Mouse (Mus musculus): ENCODE measurements around the gene Dock8. TPM values are rescaled to one million over a fixed set of nuclear protein-coding genes. Genes with fewer than 3 reads are reported as not detected.
A peak's percentile ranks its signal among the peaks of the same experiment; 100 is the strongest.

The Dock8 gene
- polyA plus RNA-seq, 1 experiment from 2014 or later, result 0.55 TPM

GRCm38 (mm10) chr19:25220611-25221010 is 221.3 kb downstream of the Dock8 start:
- H3K4me2 ChIP-seq (ENCODE audit: low read length), result no peak overlapping the region
- DNase-seq (ENCODE audit: low spot score) (no peak), ATAC-seq (no peak)
- no peak overlapping the region for H3K4me3 ChIP-seq (ENCODE audit: low read depth, low read length)
- H3K27me3 ChIP-seq (replicated peaks; ENCODE audit: control insufficient read depth, insufficient read depth, low read length), result no peaks in the 10 kb centered on the region
- WGBS, result 70% methylated on average over 2 of the region's 2 CpGs
- H3K4me1 ChIP-seq (ENCODE audit: control insufficient read depth, insufficient read depth, low read length), result no peaks in the 10 kb centered on the region
- H3K9ac ChIP-seq (ENCODE audit: low read length), result no peak overlapping the region
- H3K27ac ChIP-seq (ENCODE audit: low read depth, low read length), result no peak overlapping the region
- H3K9me3 ChIP-seq (replicated peaks; ENCODE audit: control insufficient read depth, low read length), result no peaks in the 10 kb centered on the region
- no peaks in the 10 kb centered on the region for H3K36me3 ChIP-seq (ENCODE audit: control insufficient read depth, insufficient read depth, low read length)

- ATAC-seq (no peak), DNase-seq (ENCODE audit: low spot score) (no peak)
- no peak overlapping the region for H3K27ac ChIP-seq (ENCODE audit: low read depth, low read length)
- WGBS, result 79% methylated on average over 9 of the region's 9 CpGs
- no peaks in the 10 kb centered on the region for H3K9me3 ChIP-seq (replicated peaks; ENCODE audit: control insufficient read depth, low read length)
- H3K27me3 ChIP-seq (replicated peaks; ENCODE audit: control insufficient read depth, insufficient read depth, low read length), result no peaks in the 10 kb centered on the region
- H3K4me2 ChIP-seq (ENCODE audit: low read length), result no peak overlapping the region
- H3K4me3 ChIP-seq (ENCODE audit: low read depth, low read length), result no peak overlapping the region
- H3K36me3 ChIP-seq (ENCODE audit: control insufficient read depth, insufficient read depth, low read length), result no peaks in the 10 kb centered on the region
- H3K4me1 ChIP-seq (ENCODE audit: control insufficient read depth, insufficient read depth, low read length), result no peaks in the 10 kb centered on the region
- H3K9ac ChIP-seq (ENCODE audit: low read length), result no peak overlapping the region
These were observed 222.8 kb downstream of the Dock8 start for GRCm38 (mm10) chr19:25221964-25222640.

GRCm38 (mm10) chr19:25230058-25230974 is 231.0 kb downstream of the Dock8 start:
- Histone ChIP-seq H3K27ac (ENCODE audit: low read depth, low read length) (no peak overlapping the region), H3K27me3 (replicated peaks; ENCODE audit: control insufficient read depth, insufficient read depth, low read length) (no peaks in the 10 kb centered on the region), H3K4me2 (ENCODE audit: low read length) (no peak overlapping the region), H3K9me3 (replicated peaks; ENCODE audit: control insufficient read depth, low read length) (no peaks in the 10 kb centered on the region), H3K4me3 (ENCODE audit: low read depth, low read length) (no peak overlapping the region), H3K36me3 (ENCODE audit: control insufficient read depth, insufficient read depth, low read length) (no peaks in the 10 kb centered on the region), H3K4me1 (ENCODE audit: control insufficient read depth, insufficient read depth, low read length) (no peaks in the 10 kb centered on the region), H3K9ac (ENCODE audit: low read length) (no peak overlapping the region)
- 81% methylated on average over 4 of the region's 4 CpGs for WGBS
- no peak for DNase-seq (ENCODE audit: low spot score)
- no peak for ATAC-seq

- Histone ChIP-seq H3K27ac (ENCODE audit: low read depth, low read length) (no peak overlapping the region), H3K4me3 (ENCODE audit: low read depth, low read length) (no peak overlapping the region), H3K4me1 (ENCODE audit: control insufficient read depth, insufficient read depth, low read length) (no peaks in the 10 kb centered on the region), H3K4me2 (ENCODE audit: low read length) (no peak overlapping the region), H3K9me3 (replicated peaks; ENCODE audit: control insufficient read depth, low read length) (no peaks in the 10 kb centered on the region), H3K27me3 (replicated peaks; ENCODE audit: control insufficient read depth, insufficient read depth, low read length) (no peaks in the 10 kb centered on the region), H3K36me3 (ENCODE audit: control insufficient read depth, insufficient read depth, low read length) (no peaks in the 10 kb centered on the region), H3K9ac (ENCODE audit: low read length) (no peak overlapping the region)
- DNase-seq (ENCODE audit: low spot score) (no peak), ATAC-seq (no peak)
- 49% methylated on average over 4 of the region's 4 CpGs for WGBS
These were observed 231.6 kb downstream of the Dock8 start for GRCm38 (mm10) chr19:25230975-25231334.

- no peak overlapping the region for H3K4me3 ChIP-seq (ENCODE audit: low read depth, low read length)
- no peak overlapping the region for H3K9ac ChIP-seq (ENCODE audit: low read length)
- H3K9me3 ChIP-seq (replicated peaks; ENCODE audit: control insufficient read depth, low read length), result no peaks in the 10 kb centered on the region
- 0 out of 2 replicates have a peak, but pooled peaks cover under 1% of the 10 kb centered on the region for H3K27me3 ChIP-seq (replicated peaks; ENCODE audit: control insufficient read depth, insufficient read depth, low read length)
- DNase-seq (ENCODE audit: low spot score), result no peak
- ATAC-seq, result no peak
- H3K36me3 ChIP-seq (ENCODE audit: control insufficient read depth, insufficient read depth, low read length), result no peaks in the 10 kb centered on the region
- H3K27ac ChIP-seq (ENCODE audit: low read depth, low read length), result no peak overlapping the region
- no peak overlapping the region for H3K4me2 ChIP-seq (ENCODE audit: low read length)
- H3K4me1 ChIP-seq (ENCODE audit: control insufficient read depth, insufficient read depth, low read length), result no peaks in the 10 kb centered on the region
- 68% methylated on average over 10 of the region's 10 CpGs for WGBS
These were observed 232.7 kb downstream of the Dock8 start for GRCm38 (mm10) chr19:25232032-25232431.

GRCm38 (mm10) chr19:25236596-25237491 is 237.5 kb downstream of the Dock8 start, which contains the start of gene Kank1:
Kank1 (plus strand) TSS chr19:25236975.
- H3K4me3 ChIP-seq (ENCODE audit: low read depth, low read length), result peak within 1 kb of the TSS; percentile 64
- peaks cover 15% of the 10 kb centered on the region; the same call in 1 of the 2 replicates for H3K27me3 ChIP-seq (replicated peaks; ENCODE audit: control insufficient read depth, insufficient read depth, low read length)
- ATAC-seq, result peak; percentile 92
- no peaks in the 10 kb centered on the region for H3K36me3 ChIP-seq (ENCODE audit: control insufficient read depth, insufficient read depth, low read length)
- peak within 1 kb of the TSS; percentile 63 for H3K9ac ChIP-seq (ENCODE audit: low read length)
- peaks cover 2% of the 10 kb centered on the region; the same call in 1 of the 2 replicates for H3K4me1 ChIP-seq (ENCODE audit: control insufficient read depth, insufficient read depth, low read length)
- WGBS, result under 1% methylated on average over 75 of the region's 76 CpGs
- H3K9me3 ChIP-seq (replicated peaks; ENCODE audit: control insufficient read depth, low read length), result no peaks in the 10 kb centered on the region
- no peak within 1 kb of the TSS for H3K27ac ChIP-seq (ENCODE audit: low read depth, low read length)
- peak within 1 kb of the TSS; percentile 90 for H3K4me2 ChIP-seq (ENCODE audit: low read length)
- peak; percentile 73 for DNase-seq (ENCODE audit: low spot score)

- peak overlapping the region; percentile 63 for H3K9ac ChIP-seq (ENCODE audit: low read length)
- no peaks in the 10 kb centered on the region for H3K36me3 ChIP-seq (ENCODE audit: control insufficient read depth, insufficient read depth, low read length)
- under 1% methylated on average over 35 of the region's 35 CpGs for WGBS
- H3K27me3 ChIP-seq (replicated peaks; ENCODE audit: control insufficient read depth, insufficient read depth, low read length), result peaks cover 15% of the 10 kb centered on the region; the same call in 1 of the 2 replicates
- peak; percentile 18; the same call in 1 of the 2 replicates for ATAC-seq
- peak overlapping the region; percentile 90 for H3K4me2 ChIP-seq (ENCODE audit: low read length)
- peak overlapping the region; percentile 64 for H3K4me3 ChIP-seq (ENCODE audit: low read depth, low read length)
- H3K4me1 ChIP-seq (ENCODE audit: control insufficient read depth, insufficient read depth, low read length), result peaks cover 2% of the 10 kb centered on the region; the same call in 1 of the 2 replicates
- H3K9me3 ChIP-seq (replicated peaks; ENCODE audit: control insufficient read depth, low read length), result no peaks in the 10 kb centered on the region
- DNase-seq (ENCODE audit: low spot score), result peak; percentile 37
- no peak overlapping the region for H3K27ac ChIP-seq (ENCODE audit: low read depth, low read length)
These were observed 238.2 kb downstream of the Dock8 start for GRCm38 (mm10) chr19:25237492-25238040.

GRCm38 (mm10) chr19:25238121-25238520 is 238.8 kb downstream of the Dock8 start:
- no peaks in the 10 kb centered on the region for H3K9me3 ChIP-seq (replicated peaks; ENCODE audit: control insufficient read depth, low read length)
- no peak overlapping the region for H3K9ac ChIP-seq (ENCODE audit: low read length)
- no peak for DNase-seq (ENCODE audit: low spot score)

More at GRCm38 (mm10) chr19:25238121-25238520, 238.8 kb downstream of the Dock8 start:
- Histone ChIP-seq H3K36me3 (ENCODE audit: control insufficient read depth, insufficient read depth, low read length) (no peaks in the 10 kb centered on the region), H3K4me1 (ENCODE audit: control insufficient read depth, insufficient read depth, low read length) (peaks cover 2% of the 10 kb centered on the region; the same call in 1 of the 2 replicates), H3K27ac (ENCODE audit: low read depth, low read length) (no peak overlapping the region), H3K4me3 (ENCODE audit: low read depth, low read length) (peak overlapping the region; percentile 64; the same call in 1 of the 2 replicates), H3K27me3 (replicated peaks; ENCODE audit: control insufficient read depth, insufficient read depth, low read length) (peaks cover 15% of the 10 kb centered on the region; the same call in 1 of the 2 replicates), H3K4me2 (ENCODE audit: low read length) (peak overlapping the region; percentile 90)
- ATAC-seq, result no peak
- WGBS, result 3% methylated on average over 13 of the region's 13 CpGs

Measured in forebrain, embryonic 14.5 days (tissue).